Mouse (Mus musculus) E14TG2a.4 (cell line): Measurements from ENCODE around the gene Pilra.
"Not testable (repeated sequence)": the region's sequence is repeated elsewhere in the genome, so short reads cannot be mapped to it uniquely, and the experiment has no call there.

Experiments used
- H3K27me3 ChIP-seq: 2 replicates; pipeline ENCODE4 v1.6.1; 2014; ENCODE audit warnings: low read length, control low read depth; ENCODE audit not compliant: insufficient read depth
- H3K36me3 ChIP-seq: 2 replicates; pipeline ENCODE4 v1.6.1; 2014; ENCODE audit warnings: low read length, control low read depth; ENCODE audit not compliant: insufficient read depth
- H3K4me1 ChIP-seq: replicated peaks from 2 replicates; pipeline ENCODE4 v1.6.1; 2014; ENCODE audit warnings: low read depth, low read length, control low read depth
- H3K4me3 ChIP-seq: replicated peaks from 2 replicates; pipeline ENCODE4 v1.5.1; 2014; ENCODE audit warnings: mild to moderate bottlenecking, low read length
- H3K9me3 ChIP-seq: 2 replicates; pipeline ENCODE4 v1.6.1; 2014; ENCODE audit warnings: low read length, control low read depth
- CTCF ChIP-seq: conservative IDR thresholded peaks from 2 replicates; pipeline ENCODE4 v1.5.1; 2014; ENCODE audit warnings: low read length
- NANOG ChIP-seq: IDR thresholded peaks from 2 replicates; pipeline ENCODE4 v1.6.1; 2014; ENCODE audit warnings: borderline replicate concordance, low read length, mixed read lengths
- POU5F1 ChIP-seq: IDR thresholded peaks from 2 replicates; pipeline ENCODE4 v1.6.1; 2014; ENCODE audit warnings: low read length, borderline replicate concordance

The Pilra gene

GRCm38 (mm10) chr5:137835966-137836520, at the start of gene Pilra:
Pilra (minus strand) TSS chr5:137836281.
- peaks cover 36% of the 10 kb centered on the region for H3K9me3 ChIP-seq
- H3K4me1 ChIP-seq, H3K36me3 ChIP-seq: not testable (repeated sequence)

GRCm38 (mm10) chr5:137883345-137883744, 47.3 kb upstream of the Pilra start:
- H3K9me3 ChIP-seq = no peaks in the 10 kb centered on the region
- no peak for TF ChIP-seq CTCF
- no peak for TF ChIP-seq POU5F1
- no peak for TF ChIP-seq NANOG
- no peaks in the 10 kb centered on the region for H3K4me1 ChIP-seq

More at GRCm38 (mm10) chr5:137835966-137836520, at the start of gene Pilra:
- H3K27me3 ChIP-seq, H3K4me3 ChIP-seq: not testable (repeated sequence)

DNA sequence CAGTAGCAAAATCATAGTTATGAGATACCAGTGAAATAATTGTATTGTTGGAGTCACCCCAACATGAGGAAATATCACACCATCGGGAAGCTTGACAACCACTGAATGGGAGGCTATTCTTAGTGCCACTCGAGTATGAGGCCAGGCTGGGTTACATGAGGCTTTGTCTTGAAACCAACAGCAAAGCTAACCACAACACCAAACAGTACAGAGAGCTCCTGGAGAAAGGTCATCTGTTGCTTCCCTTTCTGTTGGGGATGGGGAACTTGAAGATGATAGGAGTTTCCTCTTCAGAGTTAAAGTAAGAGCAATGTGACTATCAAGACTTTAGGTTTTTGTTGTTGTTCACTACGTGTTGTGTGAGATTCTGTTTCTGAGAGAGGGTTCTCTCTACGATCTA, 46.8 kb upstream of the Pilra start:
- Histone ChIP-seq H3K4me3 (no peak overlapping the region), H3K9me3 (no peaks in the 10 kb centered on the region), H3K27me3 (peaks cover 12% of the 10 kb centered on the region), H3K4me1 (no peaks in the 10 kb centered on the region; the same call in 1 of the 2 replicates), H3K36me3 (no peaks in the 10 kb centered on the region)
- TF ChIP-seq NANOG = no peak
- no peak for TF ChIP-seq CTCF
- TF ChIP-seq POU5F1 = no peak

More at GRCm38 (mm10) chr5:137883345-137883744, 47.3 kb upstream of the Pilra start:
- Histone ChIP-seq H3K36me3 (no peaks in the 10 kb centered on the region), H3K27me3 (peaks cover 12% of the 10 kb centered on the region), H3K4me3 (no peak overlapping the region)

DNA sequence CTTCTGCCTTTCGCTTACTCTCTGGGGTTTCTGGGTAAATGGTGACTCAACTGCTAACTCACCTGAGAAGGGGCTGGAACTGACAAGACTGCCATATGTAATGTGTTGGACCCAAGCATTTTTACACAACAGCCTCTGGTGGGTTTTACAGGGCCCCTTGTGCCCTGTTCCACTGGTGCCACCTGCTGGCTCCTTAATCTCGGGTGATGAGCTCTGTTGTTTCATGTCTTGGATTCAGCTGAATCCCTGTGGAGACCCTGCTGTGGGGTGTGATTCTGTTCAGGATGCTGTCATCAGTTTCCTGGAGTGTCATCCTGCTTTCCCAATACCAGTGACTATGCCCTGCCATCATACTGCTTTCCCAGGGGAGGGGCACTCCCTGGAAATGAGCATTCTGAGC, 41.8 kb upstream of the Pilra start:
- H3K4me1 ChIP-seq = no peaks in the 10 kb centered on the region; the same call in 1 of the 2 replicates
- no peaks in the 10 kb centered on the region for H3K36me3 ChIP-seq
- no peaks in the 10 kb centered on the region for H3K27me3 ChIP-seq
- H3K9me3 ChIP-seq = no peaks in the 10 kb centered on the region
- TF ChIP-seq CTCF (no peak), NANOG (peak; percentile 63)
- H3K4me3 ChIP-seq = no peak overlapping the region

GRCm38 (mm10) chr5:137875054-137875453, 39.0 kb upstream of the Pilra start:
- no peaks in the 10 kb centered on the region for H3K27me3 ChIP-seq
- no peaks in the 10 kb centered on the region; the same call in 1 of the 2 replicates for H3K4me1 ChIP-seq
- no peak for TF ChIP-seq POU5F1
- H3K36me3 ChIP-seq = no peaks in the 10 kb centered on the region
- H3K4me3 ChIP-seq = no peak overlapping the region
- H3K9me3 ChIP-seq = no peaks in the 10 kb centered on the region

- not testable (repeated sequence) for H3K36me3 ChIP-seq, H3K4me3 ChIP-seq, H3K4me1 ChIP-seq, H3K27me3 ChIP-seq, H3K9me3 ChIP-seq
Observed at GRCm38 (mm10) chr5:137872381-137872702, 36.3 kb upstream of the Pilra start.

- H3K9me3 ChIP-seq, H3K4me3 ChIP-seq, H3K36me3 ChIP-seq, H3K27me3 ChIP-seq, H3K4me1 ChIP-seq: not testable (repeated sequence)
Observed at GRCm38 (mm10) chr5:137871644-137872380, 35.7 kb upstream of the Pilra start, which contains the start of gene Pilrb2. Pilrb2 (minus strand) TSS chr5:137871815.

GRCm38 (mm10) chr5:137868600-137868999, 32.5 kb upstream of the Pilra start:
- not testable (repeated sequence) for H3K27me3 ChIP-seq, H3K4me1 ChIP-seq, H3K4me3 ChIP-seq, H3K36me3 ChIP-seq, H3K9me3 ChIP-seq

DNA sequence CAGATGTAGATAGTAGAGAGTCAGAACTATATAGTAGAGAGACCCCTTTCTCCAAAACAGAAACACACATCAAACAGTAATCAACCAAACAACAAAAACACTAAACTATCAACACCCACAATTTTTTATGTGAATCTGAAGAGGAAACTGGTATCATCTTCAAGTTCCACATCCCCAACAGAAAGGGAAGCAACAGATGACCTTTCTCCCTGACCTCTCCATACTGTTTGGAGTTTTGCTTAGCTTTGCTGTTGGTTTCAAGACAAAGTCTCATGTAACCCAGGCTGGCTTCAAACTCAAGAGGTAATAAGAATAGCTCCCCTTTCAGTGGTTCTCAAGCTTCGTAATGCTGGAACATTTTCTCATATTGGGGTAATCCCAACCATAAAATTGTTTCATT, 27.9 kb upstream of the Pilra start:
- not testable (repeated sequence) for H3K4me1 ChIP-seq, H3K27me3 ChIP-seq, H3K36me3 ChIP-seq, H3K4me3 ChIP-seq
- H3K9me3 ChIP-seq = peaks cover 42% of the 10 kb centered on the region

GRCm38 (mm10) chr5:137857960-137858710, 22.1 kb upstream of the Pilra start, which contains the start of gene Pilrb1:
Pilrb1 (minus strand) TSS chr5:137858106.
- not testable (repeated sequence) for H3K27me3 ChIP-seq, H3K4me3 ChIP-seq, H3K4me1 ChIP-seq, H3K36me3 ChIP-seq
- peaks cover 49% of the 10 kb centered on the region for H3K9me3 ChIP-seq

GRCm38 (mm10) chr5:137856870-137857269, 20.8 kb upstream of the Pilra start:
- not testable (repeated sequence) for H3K27me3 ChIP-seq, H3K4me1 ChIP-seq, H3K36me3 ChIP-seq, H3K4me3 ChIP-seq
- H3K9me3 ChIP-seq = peaks cover 37% of the 10 kb centered on the region

- not testable (repeated sequence) for H3K4me1 ChIP-seq, H3K36me3 ChIP-seq
Observed at GRCm38 (mm10) chr5:137854907-137855306, 18.8 kb upstream of the Pilra start.

DNA sequence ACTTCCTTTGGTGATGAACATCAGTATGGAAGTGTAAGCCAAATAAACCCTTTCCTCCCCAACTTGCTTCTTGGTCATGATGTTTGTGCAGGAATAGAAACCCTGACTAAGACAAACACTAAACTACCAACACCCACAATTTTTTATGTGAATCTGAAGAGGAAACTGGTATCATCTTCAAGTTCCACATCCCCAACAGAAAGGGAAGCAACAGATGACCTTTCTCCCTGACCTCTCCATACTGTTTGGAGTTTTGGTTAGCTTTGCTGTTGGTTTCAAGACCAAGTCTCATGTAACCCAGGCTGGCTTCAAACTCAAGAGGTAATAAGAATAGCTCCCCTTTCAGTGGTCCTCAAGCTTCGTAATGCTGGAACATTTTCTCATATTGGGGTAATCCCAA, 14.2 kb upstream of the Pilra start:
- H3K4me3 ChIP-seq, H3K4me1 ChIP-seq, H3K36me3 ChIP-seq, H3K27me3 ChIP-seq: not testable (repeated sequence)
- peaks cover 18% of the 10 kb centered on the region for H3K9me3 ChIP-seq

More at GRCm38 (mm10) chr5:137854907-137855306, 18.8 kb upstream of the Pilra start:
- not testable (repeated sequence) for H3K4me3 ChIP-seq, H3K27me3 ChIP-seq
- peaks cover 17% of the 10 kb centered on the region for H3K9me3 ChIP-seq
